Mouse (Mus musculus) CH12.LX (cell line): ENCODE data around the gene Gprin1. TPM values are rescaled to one million over a fixed set of nuclear protein-coding genes. Genes with fewer than 3 reads are reported as not detected.

Experiments
- DNase-seq: peaks from one replicate; pipeline ENCODE4 v3.0.0-alpha.2; 2013; ENCODE audit errors: extremely low read depth
- H3K27ac ChIP-seq: 2 replicates; pipeline ENCODE4 v1.5.1; 2012; ENCODE audit warnings: low read depth, mild to moderate bottlenecking, control low read depth, moderate library complexity; ENCODE audit not compliant: insufficient read depth
- H3K27me3 ChIP-seq: replicated peaks from 2 replicates; pipeline ENCODE3; 2012; ENCODE audit warnings: inconsistent platforms
- H3K36me3 ChIP-seq, 2 experiments: replicated peaks in 1 of 2; 2 replicates each; pipeline versions ENCODE3 to v1.6.1; 2012; ENCODE audit warnings: inconsistent platforms in 1 of 2, low read length in 1 of 2, mild to moderate bottlenecking in 1 of 2, mixed read lengths in 1 of 2, moderate library complexity in 1 of 2; ENCODE audit not compliant: control insufficient read depth in 1 of 2, insufficient read depth in 1 of 2
- H3K4me1 ChIP-seq, 2 experiments: 2 replicates each; pipeline ENCODE4 v1.6.1; 2012; ENCODE audit warnings: inconsistent platforms in 1 of 2, moderate library complexity in 1 of 2; ENCODE audit not compliant: insufficient read depth in 2 of 2, control insufficient read depth in 1 of 2
- H3K4me2 ChIP-seq: 2 replicates; pipeline ENCODE4 v1.6.1; 2012; ENCODE audit warnings: low read depth, mild to moderate bottlenecking, control low read depth; ENCODE audit not compliant: poor library complexity, insufficient read depth, severe bottlenecking
- H3K4me3 ChIP-seq, 3 experiments: fragments of 150-350 bp in 1 of 3; sonication (generic) in 1 of 3; replicated peaks in 1 of 3; 2 replicates each; pipeline versions ENCODE3 to v1.5.1; 2011 to 2012; ENCODE audit warnings: low read depth in 2 of 3, low read length in 2 of 3, mild to moderate bottlenecking in 2 of 3, moderate library complexity in 2 of 3, control low read depth in 1 of 3, improper control_type of control experiment in 1 of 3, inconsistent platforms in 1 of 3, mixed read lengths in 1 of 3; ENCODE audit not compliant: poor library complexity in 1 of 3
- H3K79me2 ChIP-seq: replicated peaks from 2 replicates; pipeline ENCODE4 v1.6.1; 2012; ENCODE audit warnings: mild to moderate bottlenecking, moderate library complexity; ENCODE audit not compliant: control insufficient read depth, poor library complexity, insufficient read depth, severe bottlenecking; ENCODE audit errors: extremely low read depth
- H3K9ac ChIP-seq: 2 replicates; pipeline ENCODE4 v1.6.1; 2012; ENCODE audit warnings: low read depth, mild to moderate bottlenecking, control low read depth, moderate library complexity; ENCODE audit not compliant: insufficient read depth
- H3K9me3 ChIP-seq: replicated peaks from 2 replicates; pipeline ENCODE3; 2012; ENCODE audit warnings: low read length, inconsistent platforms, mixed read lengths
- BHLHE40 ChIP-seq: IDR thresholded peaks from 2 replicates; pipeline ENCODE4 v1.6.1; 2011; ENCODE audit warnings: mild to moderate bottlenecking, low read depth, low read length, improper control_type of control experiment
- CHD1 ChIP-seq: IDR thresholded peaks from 2 replicates; pipeline ENCODE4 v1.6.1; 2012; ENCODE audit warnings: low read depth, low read length, improper control_type of control experiment, inconsistent platforms
- CHD2 ChIP-seq: IDR thresholded peaks from 2 replicates; pipeline ENCODE4 v1.6.1; 2011; ENCODE audit warnings: low read length, improper control_type of control experiment
- ELF1 ChIP-seq: IDR thresholded peaks from 2 replicates; pipeline ENCODE4 v1.6.1; 2014; ENCODE audit warnings: low read depth, mild to moderate bottlenecking, inconsistent platforms, low read length, improper control_type of control experiment
- ETS1 ChIP-seq: conservative IDR thresholded peaks from 2 replicates; pipeline ENCODE4 v1.6.1; 2012; ENCODE audit warnings: low read depth, mild to moderate bottlenecking, inconsistent platforms, low read length, improper control_type of control experiment, moderate library complexity
- GABPA ChIP-seq: IDR thresholded peaks from 2 replicates; pipeline ENCODE4 v1.6.1; 2012; ENCODE audit warnings: low read depth, low read length, improper control_type of control experiment, inconsistent platforms; ENCODE audit not compliant: insufficient replicate concordance
- HCFC1 ChIP-seq: IDR thresholded peaks from 2 replicates; pipeline ENCODE4 v1.6.1; 2012; ENCODE audit warnings: low read depth, mild to moderate bottlenecking, inconsistent platforms, low read length, improper control_type of control experiment
- JUN ChIP-seq: IDR thresholded peaks from 2 replicates; pipeline ENCODE4 v1.6.1; 2011; ENCODE audit warnings: low read depth, mild to moderate bottlenecking, low read length, improper control_type of control experiment, moderate library complexity; ENCODE audit not compliant: insufficient read depth
- MAFK ChIP-seq: IDR thresholded peaks from 2 replicates; pipeline ENCODE4 v1.6.1; 2011; ENCODE audit warnings: low read length, improper control_type of control experiment; ENCODE audit not compliant: insufficient replicate concordance
- MAZ ChIP-seq: IDR thresholded peaks from 2 replicates; pipeline ENCODE4 v1.6.1; 2012; ENCODE audit warnings: low read depth, mild to moderate bottlenecking, inconsistent platforms, low read length, improper control_type of control experiment, moderate library complexity
- MEF2A ChIP-seq: IDR thresholded peaks from 2 replicates; pipeline ENCODE4 v1.6.1; 2014; ENCODE audit warnings: low read depth, mild to moderate bottlenecking, inconsistent platforms, low read length, improper control_type of control experiment, borderline replicate concordance
- MYC ChIP-seq: IDR thresholded peaks from 2 replicates; pipeline ENCODE4 v1.6.1; 2011; ENCODE audit warnings: low read depth, mild to moderate bottlenecking, improper control_type of control experiment, low read length
- PAX5 ChIP-seq: IDR thresholded peaks from 2 replicates; pipeline ENCODE4 v1.6.1; 2012; ENCODE audit warnings: low read length, inconsistent platforms, mixed read lengths
- POLR2A ChIP-seq: IDR thresholded peaks from 2 replicates; pipeline ENCODE4 v1.6.1; 2011; ENCODE audit warnings: low read depth, mild to moderate bottlenecking, improper control_type of control experiment, low read length
- POLR2AphosphoS2 ChIP-seq: IDR thresholded peaks from 2 replicates; pipeline ENCODE4 v1.6.1; 2011; ENCODE audit warnings: low read depth, low read length, improper control_type of control experiment
- RAD21 ChIP-seq: IDR thresholded peaks from 2 replicates; pipeline ENCODE4 v1.6.1; 2011; ENCODE audit warnings: low read depth, mild to moderate bottlenecking, low read length, improper control_type of control experiment, moderate library complexity
- SIN3A ChIP-seq: IDR thresholded peaks from 2 replicates; pipeline ENCODE4 v1.6.1; 2012; ENCODE audit warnings: low read length, improper control_type of control experiment, inconsistent platforms
- SMC3 ChIP-seq: IDR thresholded peaks from 2 replicates; pipeline ENCODE4 v1.6.1; 2011; ENCODE audit warnings: low read depth, low read length, improper control_type of control experiment
- TBP ChIP-seq: conservative IDR thresholded peaks from 2 replicates; pipeline ENCODE4 v1.6.1; 2011; ENCODE audit warnings: low read depth, low read length, improper control_type of control experiment
- TCF12 ChIP-seq: IDR thresholded peaks from 2 replicates; pipeline ENCODE4 v1.6.1; 2014; ENCODE audit warnings: low read depth, mild to moderate bottlenecking, inconsistent platforms, low read length, improper control_type of control experiment
- USF1 ChIP-seq: IDR thresholded peaks from 2 replicates; pipeline ENCODE4 v1.6.1; 2014; ENCODE audit warnings: low read depth, mild to moderate bottlenecking, inconsistent platforms, low read length, improper control_type of control experiment
- USF2 ChIP-seq: conservative IDR thresholded peaks from 2 replicates; pipeline ENCODE4 v1.6.1; 2011; ENCODE audit warnings: low read depth, low read length, improper control_type of control experiment
- ZKSCAN1 ChIP-seq: IDR thresholded peaks from 2 replicates; pipeline ENCODE4 v1.6.1; 2012; ENCODE audit warnings: low read depth, inconsistent platforms, low read length, improper control_type of control experiment, borderline replicate concordance
- ZNF384 ChIP-seq: IDR thresholded peaks from 2 replicates; pipeline ENCODE4 v1.6.1; 2012; ENCODE audit warnings: low read depth, low read length, improper control_type of control experiment, inconsistent platforms
- dilution Hi-C: fragments of 300-500 bp; cut with MboI; formaldehyde crosslinking; loops from 2 replicates; pipeline ENCODE4 v1.14.3; 2020; ENCODE audit warnings: low sequenced_read_pairs; ENCODE audit not compliant: extremely low pct_unique_long_range_greater_than_20kb, extremely low pct_ligation_motif_present
- in situ Hi-C: fragments of 300-500 bp; cut with MboI; formaldehyde crosslinking; loops from 3 replicates; pipeline ENCODE4 v1.14.3; 2019; ENCODE audit warnings: low sequenced_read_pairs, low pct_ligation_motif_present, low pct_unique_long_range_greater_than_20kb, mixed read lengths
- polyA plus RNA-seq: library from polyadenylated mRNA; unstranded; fragments of >175 nt; gene quantifications from 2 replicates; pipeline ENCODE4 v1.2.1, GENCODE M21; 2012; ENCODE audit warnings: low read depth; ENCODE audit not compliant: insufficient read length
- total RNA-seq, 2 experiments: library from RNA; depleted of rRNA; stranded (reverse); fragments of 300-350 nt in 1 of 2; fragments of >200 nt in 1 of 2; gene quantifications; 2 replicates each; pipeline ENCODE4 v1.2.3; 2012 to 2014

The Gprin1 gene
- total and polyA plus RNA-seq, 3 experiments: not detected

DNA sequence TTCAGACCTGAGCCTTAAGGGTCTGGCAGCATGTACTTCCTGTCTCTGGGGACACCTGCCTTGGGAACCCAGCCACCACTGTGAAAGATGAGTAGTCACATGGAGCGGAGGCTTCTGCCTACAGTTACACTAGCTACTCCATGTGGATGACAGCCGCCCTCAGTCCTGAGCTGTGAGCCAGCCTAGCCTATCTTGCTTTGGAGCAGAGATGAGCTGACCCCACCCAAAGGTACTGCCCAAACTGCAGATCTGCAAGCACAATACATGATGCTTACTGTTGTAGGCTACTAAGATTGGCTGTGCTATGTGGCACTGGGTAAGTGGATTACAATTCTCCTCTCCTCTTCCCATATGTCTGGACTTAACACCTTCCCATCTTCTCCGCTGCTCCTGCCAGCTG is 31.4 kb upstream of the Gprin1 start:
- in situ Hi-C loops: no loop called here
- H3K79me2 ChIP-seq: no peaks in the 10 kb centered on the region
- no peak overlapping the region for H3K9ac ChIP-seq
- TF ChIP-seq CHD2 (no peak), POLR2AphosphoS2 (no peak), CHD1 (no peak), POLR2A (no peak), SMC3 (no peak), BHLHE40 (no peak), ETS1 (no peak), USF2 (no peak), GABPA (no peak), PAX5 (no peak), JUN (no peak), SIN3A (no peak), USF1 (no peak), RAD21 (no peak), TCF12 (no peak), TBP (no peak), ELF1 (no peak), MEF2A (no peak), ZNF384 (no peak), HCFC1 (no peak)
- no peaks in the 10 kb centered on the region for H3K4me1 ChIP-seq
- no peak overlapping the region for H3K27ac ChIP-seq
- dilution Hi-C loops: no loop called here
- peaks cover 58% of the 10 kb centered on the region for H3K27me3 ChIP-seq
- H3K36me3 ChIP-seq: no peaks in the 10 kb centered on the region
- DNase-seq: no peak
- no peak overlapping the region for H3K4me3 ChIP-seq
- no peak overlapping the region for H3K4me2 ChIP-seq
- H3K9me3 ChIP-seq: peaks cover 11% of the 10 kb centered on the region

- Histone ChIP-seq H3K4me2 (no peak overlapping the region), H3K4me1 (no peaks in the 10 kb centered on the region)
- in situ Hi-C loops: no loop called here
- no peak for TF ChIP-seq MYC
- TF ChIP-seq MAFK: no peak
- TF ChIP-seq ZNF384: no peak
- no peak for TF ChIP-seq MAZ
- no peak for TF ChIP-seq POLR2A
- no peak for TF ChIP-seq PAX5
- no peak for TF ChIP-seq ZKSCAN1
- no peak for TF ChIP-seq CHD2
- TF ChIP-seq, all 38 proteins: peak for 0
- Histone ChIP-seq H3K27ac (no peak overlapping the region), H3K4me3 (no peak overlapping the region), H3K9ac (no peak overlapping the region), H3K27me3 (peaks cover 54% of the 10 kb centered on the region), H3K79me2 (no peaks in the 10 kb centered on the region), H3K36me3 (no peaks in the 10 kb centered on the region), H3K9me3 (peaks cover 12% of the 10 kb centered on the region)
- dilution Hi-C loops: no loop called here
- DNase-seq: no peak
Measured at GRCm38 (mm10) chr13:54780592-54780991, 30.9 kb upstream of the Gprin1 start.
